Mouse (Mus musculus): Measurements from ENCODE around the gene Mterf4. TPM values are rescaled to one million over a fixed set of nuclear protein-coding genes. Genes with fewer than 3 reads are reported as not detected.
A peak's percentile ranks its signal among the peaks of the same experiment; 100 is the strongest.

Gene Mterf4
- polyA plus RNA-seq (2012; rRNA removed) (16.5 and 20.3 TPM in 2 replicates), polyA plus RNA-seq (2014; fragmentation: Nextera tagmentation; extraction: Ambion mirVana) (23.6 and 24.7 TPM in 2 replicates)

GRCm38 (mm10) chr1:93305581-93306337, at the start of gene Mterf4:
Gene Mterf4, minus strand, starts transcription at chr1:93305915.
- TF ChIP-seq POLR2A (IDR thresholded peaks at IDR 0.05; ENCODE audit: borderline replicate concordance, extremely low read depth, insufficient read depth, insufficient read length): no peak
- peak; percentile 90 for ATAC-seq (ENCODE audit: low FRiP score, low read depth)
- DNase-seq (ENCODE audit: low spot score): peak; percentile 88
- Histone ChIP-seq H3K27ac (replicated peaks; ENCODE audit: low read depth, low read length) (no peak within 1 kb of the TSS), H3K4me1 (ENCODE audit: control insufficient read depth, insufficient read depth, low read length) (peaks cover 6% of the 10 kb centered on the region; the same call in 1 of the 2 replicates), H3K9me3 (ENCODE audit: control insufficient read depth, low read length) (no peaks in the 10 kb centered on the region), H3K36me3 (ENCODE audit: control insufficient read depth, insufficient read depth, low read length) (peaks cover 37% of the 10 kb centered on the region), H3K4me2 (replicated peaks; ENCODE audit: low read depth, low read length, severe bottlenecking) (peak within 1 kb of the TSS; percentile 67), H3K27me3 (ENCODE audit: control insufficient read depth, insufficient read depth, low read length) (no peaks in the 10 kb centered on the region), H3K9ac (ENCODE audit: low read depth, low read length, severe bottlenecking) (peak within 1 kb of the TSS; percentile 72), H3K4me3 (replicated peaks; ENCODE audit: low read length) (peak within 1 kb of the TSS; percentile 63)
- WGBS: 7% methylated on average over 30 of the region's 36 CpGs

DNA sequence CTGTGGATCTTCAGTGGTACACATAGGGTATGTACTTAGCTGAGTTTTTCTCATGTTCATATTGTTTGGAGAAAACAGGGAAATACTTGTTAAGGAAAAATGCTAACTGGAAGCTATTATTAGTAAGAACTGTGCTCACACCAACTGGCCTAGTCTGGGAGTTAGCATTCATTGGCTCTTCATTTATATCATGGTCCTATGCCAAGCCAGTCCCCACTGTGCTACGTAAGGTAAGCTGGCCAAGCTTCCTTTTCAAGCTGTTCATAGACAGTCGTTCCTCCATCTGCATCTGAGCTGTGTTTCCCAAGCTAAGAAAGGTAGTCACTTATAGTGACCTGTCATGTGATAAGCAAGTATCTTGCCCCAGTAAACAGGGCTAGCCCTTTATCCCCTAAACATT, 47.0 kb upstream of the Mterf4 start:
- no peak for DNase-seq (ENCODE audit: low spot score)
- H3K27ac ChIP-seq (replicated peaks; ENCODE audit: low read depth, low read length): no peak overlapping the region
- H3K9me3 ChIP-seq (ENCODE audit: control insufficient read depth, low read length): no peaks in the 10 kb centered on the region
- peaks cover 76% of the 10 kb centered on the region for H3K36me3 ChIP-seq (ENCODE audit: control insufficient read depth, insufficient read depth, low read length)
- H3K4me2 ChIP-seq (replicated peaks; ENCODE audit: low read depth, low read length, severe bottlenecking): no peak overlapping the region
- no peak for ATAC-seq (ENCODE audit: low FRiP score, low read depth)
- TF ChIP-seq POLR2A (IDR thresholded peaks at IDR 0.05; ENCODE audit: borderline replicate concordance, extremely low read depth, insufficient read depth, insufficient read length): no peak
- no peak overlapping the region for H3K4me3 ChIP-seq (replicated peaks; ENCODE audit: low read length)
- no peaks in the 10 kb centered on the region for H3K27me3 ChIP-seq (ENCODE audit: control insufficient read depth, insufficient read depth, low read length)
- WGBS: 89% methylated on average over 2 of the region's 2 CpGs
- H3K4me1 ChIP-seq (ENCODE audit: control insufficient read depth, insufficient read depth, low read length): no peaks in the 10 kb centered on the region
- H3K9ac ChIP-seq (ENCODE audit: low read depth, low read length, severe bottlenecking): no peak overlapping the region

GRCm38 (mm10) chr1:93349701-93350100, 44.0 kb upstream of the Mterf4 start:
- ATAC-seq (ENCODE audit: low FRiP score, low read depth): no peak
- TF ChIP-seq POLR2A (IDR thresholded peaks at IDR 0.05; ENCODE audit: borderline replicate concordance, extremely low read depth, insufficient read depth, insufficient read length): no peak
- Histone ChIP-seq H3K4me2 (replicated peaks; ENCODE audit: low read depth, low read length, severe bottlenecking) (no peak overlapping the region), H3K4me3 (replicated peaks; ENCODE audit: low read length) (no peak overlapping the region), H3K9ac (ENCODE audit: low read depth, low read length, severe bottlenecking) (no peak overlapping the region), H3K9me3 (ENCODE audit: control insufficient read depth, low read length) (no peaks in the 10 kb centered on the region), H3K4me1 (ENCODE audit: control insufficient read depth, insufficient read depth, low read length) (no peaks in the 10 kb centered on the region; the same call in 1 of the 2 replicates), H3K36me3 (ENCODE audit: control insufficient read depth, insufficient read depth, low read length) (peaks cover 57% of the 10 kb centered on the region), H3K27ac (replicated peaks; ENCODE audit: low read depth, low read length) (no peak overlapping the region), H3K27me3 (ENCODE audit: control insufficient read depth, insufficient read depth, low read length) (no peaks in the 10 kb centered on the region)
- no peak for DNase-seq (ENCODE audit: low spot score)
- 44% methylated on average over 4 of the region's 4 CpGs for WGBS

GRCm38 (mm10) chr1:93347176-93347575, 41.5 kb upstream of the Mterf4 start:
- Histone ChIP-seq H3K27me3 (ENCODE audit: control insufficient read depth, insufficient read depth, low read length) (no peaks in the 10 kb centered on the region), H3K9ac (ENCODE audit: low read depth, low read length, severe bottlenecking) (no peak overlapping the region), H3K4me3 (replicated peaks; ENCODE audit: low read length) (no peak overlapping the region), H3K9me3 (ENCODE audit: control insufficient read depth, low read length) (no peaks in the 10 kb centered on the region), H3K36me3 (ENCODE audit: control insufficient read depth, insufficient read depth, low read length) (peaks cover 37% of the 10 kb centered on the region), H3K4me2 (replicated peaks; ENCODE audit: low read depth, low read length, severe bottlenecking) (no peak overlapping the region), H3K4me1 (ENCODE audit: control insufficient read depth, insufficient read depth, low read length) (peaks cover 8% of the 10 kb centered on the region), H3K27ac (replicated peaks; ENCODE audit: low read depth, low read length) (no peak overlapping the region)
- ATAC-seq (ENCODE audit: low FRiP score, low read depth): no peak
- TF ChIP-seq POLR2A (IDR thresholded peaks at IDR 0.05; ENCODE audit: borderline replicate concordance, extremely low read depth, insufficient read depth, insufficient read length): no peak
- WGBS: 93% methylated on average over 5 of the region's 5 CpGs
- DNase-seq (ENCODE audit: low spot score): no peak

DNA sequence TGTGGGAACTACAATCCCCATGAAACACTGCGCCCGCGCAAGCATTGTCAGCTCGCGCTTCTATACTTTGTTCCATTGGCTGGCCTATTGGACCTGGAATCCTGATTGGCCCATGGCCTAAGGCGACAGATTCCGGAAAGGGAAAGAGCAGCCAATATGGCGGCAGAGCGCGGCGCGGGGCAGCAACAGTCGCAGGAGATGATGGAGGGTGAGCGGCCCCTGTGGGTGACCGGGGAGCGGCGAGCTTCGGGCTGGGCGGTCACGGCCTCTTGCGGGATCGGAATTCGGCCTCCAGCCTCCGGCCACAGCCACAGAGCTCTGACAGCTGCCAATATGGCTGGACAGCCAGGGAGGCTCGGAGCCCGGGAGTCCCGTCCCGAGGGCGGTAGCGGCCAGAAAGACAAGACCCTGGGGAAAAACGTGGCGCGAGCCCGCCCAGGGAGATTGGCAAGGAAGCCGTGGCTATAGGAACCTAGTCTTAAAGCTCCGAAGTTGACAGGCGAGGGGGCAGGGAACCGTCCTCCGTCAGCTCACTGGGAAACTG, 37.9 kb upstream of the Mterf4 start:
- DNase-seq (ENCODE audit: low spot score) (peak; percentile 97), ATAC-seq (ENCODE audit: low FRiP score, low read depth) (peak; percentile 93)
- 1% methylated on average over 39 of the region's 39 CpGs for WGBS
- peak overlapping the region; percentile 82 for H3K4me2 ChIP-seq (replicated peaks; ENCODE audit: low read depth, low read length, severe bottlenecking)
- H3K4me1 ChIP-seq (ENCODE audit: control insufficient read depth, insufficient read depth, low read length): peaks cover 8% of the 10 kb centered on the region
- peak overlapping the region; percentile 35 for H3K27ac ChIP-seq (replicated peaks; ENCODE audit: low read depth, low read length)
- peak overlapping the region; percentile 85 for H3K4me3 ChIP-seq (replicated peaks; ENCODE audit: low read length)
- H3K36me3 ChIP-seq (ENCODE audit: control insufficient read depth, insufficient read depth, low read length): peaks cover 12% of the 10 kb centered on the region
- no peaks in the 10 kb centered on the region for H3K9me3 ChIP-seq (ENCODE audit: control insufficient read depth, low read length)
- H3K9ac ChIP-seq (ENCODE audit: low read depth, low read length, severe bottlenecking): peak overlapping the region; percentile 82
- TF ChIP-seq POLR2A (IDR thresholded peaks at IDR 0.05; ENCODE audit: borderline replicate concordance, extremely low read depth, insufficient read depth, insufficient read length): peak; percentile 38; the same call in 1 of the 2 replicates
- no peaks in the 10 kb centered on the region for H3K27me3 ChIP-seq (ENCODE audit: control insufficient read depth, insufficient read depth, low read length)

All from limb, embryonic 14.5 days (tissue).